ENCODE assay signal across 9 mouse cellular contexts in the genomic region with DNA sequence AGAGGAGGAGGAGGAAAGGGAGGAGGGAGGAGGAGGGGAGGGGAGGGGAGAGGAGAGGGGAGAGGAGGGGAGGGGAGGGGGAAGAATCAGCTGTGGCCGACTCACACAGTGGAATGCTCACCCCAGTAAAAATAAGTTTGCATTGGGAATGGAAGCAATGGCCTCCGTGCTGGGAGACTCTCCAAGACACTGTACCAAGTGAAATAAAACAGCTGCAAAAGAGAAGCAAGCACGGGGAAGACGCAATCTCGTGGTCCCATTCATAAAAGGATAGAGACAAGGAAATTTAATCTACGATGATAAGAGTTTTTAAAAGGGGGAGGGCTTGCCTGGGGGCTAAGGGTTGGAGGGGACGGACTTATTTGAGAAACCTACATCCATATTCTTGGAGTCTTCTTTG. TPM values are rescaled to one million over a fixed set of nuclear protein-coding genes. Genes with fewer than 3 reads are reported as not detected.
DNase-seq lines count a peak whose midpoint lies in the region; ATAC-seq and TF ChIP-seq lines count a peak whose summit lies in the region.
"Had no signal": no experiment of that assay in that cellular context is flagged by ENCODE, and none has a peak within 500 bp of the region (broad histone marks: within the 10 kb centered on the region; RNA-seq: fewer than 3 reads in every experiment).

No protein-coding gene starts in this region.

- peak overlapping the region; percentile 57 for H3K9ac ChIP-seq in MEL (ENCODE audit: control insufficient read depth, low read depth, low read length, poor library complexity, severe bottlenecking)
- 0 out of 2 replicates have a peak overlapping the region, but pooled peaks have one; percentile 51 for H3K9ac ChIP-seq in hindbrain, embryonic 15.5 days
- peak overlapping the region; percentile 66; the same call in 1 of the 2 replicates for H3K9ac ChIP-seq in liver, postnatal 0 days (replicated peaks)

- no peaks in the 10 kb centered on the region for H3K9me3 ChIP-seq in MEL (replicated peaks; ENCODE audit: insufficient read depth, low read length)
- H3K9me3 ChIP-seq in hindbrain, embryonic 15.5 days, result no peaks in the 10 kb centered on the region
- no peaks in the 10 kb centered on the region for H3K9me3 ChIP-seq in liver, postnatal 0 days (ENCODE audit: low read length)

- peaks cover 2 to 19% of the 10 kb centered on the region in 2 experiments; a peak in 3 of 4 replicates for H3K4me1 ChIP-seq in MEL (ENCODE audit: control insufficient read depth in 1 of 2, insufficient read depth in 2 of 2, low read length in 2 of 2)
- H3K4me1 ChIP-seq in embryonic fibroblast, embryonic 13.5 days (ENCODE audit: control insufficient read depth, insufficient read depth, low read length), result no peaks in the 10 kb centered on the region
- peaks cover 16% of the 10 kb centered on the region for H3K4me1 ChIP-seq in hindbrain, embryonic 15.5 days (replicated peaks)
- peaks cover 24% of the 10 kb centered on the region for H3K4me1 ChIP-seq in liver, postnatal 0 days (ENCODE audit: insufficient read depth)

- no peaks in the 10 kb centered on the region for H3K79me2 ChIP-seq in MEL (ENCODE audit: control insufficient read depth, insufficient read depth, low read length, poor library complexity)

- ATAC-seq in hindbrain, embryonic 15.5 days (ENCODE audit: low FRiP score, low read depth), result no peak
- ATAC-seq in liver, postnatal 0 days, result no peak
- no peak for ATAC-seq in monocyte, adult 5-6 weeks (replicated peaks; ENCODE audit: insufficient number of reproducible peaks, low FRiP score, low TSS enrichment, poor library complexity, severe bottlenecking)

- no peak for TF ChIP-seq POLR2A in MEL (IDR thresholded peaks at IDR 0.05; ENCODE audit: control insufficient read depth in 1 of 2, insufficient read depth in 1 of 2, low read depth in 1 of 2, low read length in 2 of 2, poor library complexity in 1 of 2)
- TF ChIP-seq POLR2A in embryonic fibroblast, embryonic 13.5 days (IDR thresholded peaks at IDR 0.05; ENCODE audit: low read depth, low read length), result no peak

- TF ChIP-seq RAD21 in MEL (IDR thresholded peaks at IDR 0.05; ENCODE audit: low read depth, low read length), result no peak

- peak overlapping the region; percentile 48 to 55 for H3K4me3 ChIP-seq in MEL (ENCODE audit: control insufficient read depth in 1 of 2, insufficient read depth in 1 of 2, low read depth in 2 of 2, low read length in 2 of 2)
- H3K4me3 ChIP-seq in embryonic fibroblast, embryonic 13.5 days (ENCODE audit: insufficient read depth, low read length), result no peak overlapping the region
- peak overlapping the region; percentile 39 for H3K4me3 ChIP-seq in hindbrain, embryonic 15.5 days
- peak overlapping the region; percentile 44; the same call in 1 of the 2 replicates for H3K4me3 ChIP-seq in liver, postnatal 0 days (ENCODE audit: low read depth, low read length)

- no peak for TF ChIP-seq CTCF in MEL (IDR thresholded peaks at IDR 0.05 in 2 of 3, conservative IDR thresholded peaks at IDR 0.05 in 1 of 3; ENCODE audit: control insufficient read depth in 1 of 3, insufficient read depth in 1 of 3, low read depth in 2 of 3, low read length in 3 of 3, poor library complexity in 1 of 3, severe bottlenecking in 1 of 3)
- TF ChIP-seq CTCF in embryonic fibroblast, embryonic 13.5 days (IDR thresholded peaks at IDR 0.05; ENCODE audit: borderline replicate concordance, insufficient read depth, low read length), result no peak
- TF ChIP-seq CTCF in liver, postnatal 0 days (IDR thresholded peaks at IDR 0.05; ENCODE audit: low read depth), result no peak

- peak overlapping the region; percentile 71 for H3K27ac ChIP-seq in MEL (ENCODE audit: control insufficient read depth, low read depth, low read length)
- H3K27ac ChIP-seq in embryonic fibroblast, embryonic 13.5 days (ENCODE audit: insufficient read depth, low read length), result peak overlapping the region; percentile 28
- H3K27ac ChIP-seq in hindbrain, embryonic 15.5 days (replicated peaks), result no peak overlapping the region; the same call in 1 of the 2 replicates
- no peak overlapping the region; the same call in 1 of the 2 replicates for H3K27ac ChIP-seq in liver, postnatal 0 days (ENCODE audit: low read depth)

- peak overlapping the region; percentile 72 for H3K4me2 ChIP-seq in hindbrain, embryonic 15.5 days
- peak overlapping the region; percentile 71 for H3K4me2 ChIP-seq in liver, postnatal 0 days (ENCODE audit: low read depth, low read length)

- DNase-seq in MEL (ENCODE audit: low read depth, low spot score), result peak; percentile 46
- DNase-seq in liver, postnatal 0 days, result no peak
- no peak for DNase-seq in thymus, postnatal 4 days
- no peak for DNase-seq in thymus, postnatal 14 days
- no peak for DNase-seq in embryo, embryonic 9.5 days (ENCODE audit: extremely low spot score)

- no peak for TF ChIP-seq EP300 in MEL (IDR thresholded peaks at IDR 0.05; ENCODE audit: low read depth in 1 of 2, low read length in 2 of 2)
- no peak for TF ChIP-seq EP300 in liver, postnatal 0 days (IDR thresholded peaks at IDR 0.05; ENCODE audit: low read depth)

- WGBS in hindbrain, embryonic 15.5 days, result 27% methylated on average over 7 of the region's 7 CpGs
- WGBS in liver, postnatal 0 days (ENCODE audit: insufficient replicate concordance), result 22% methylated on average over 7 of the region's 7 CpGs

- peaks cover 0 to 7% of the 10 kb centered on the region in 2 experiments; a peak in 1 of 4 replicates for H3K36me3 ChIP-seq in MEL (ENCODE audit: control insufficient read depth in 1 of 2, insufficient read depth in 2 of 2, low read length in 2 of 2)
- no peaks in the 10 kb centered on the region for H3K36me3 ChIP-seq in hindbrain, embryonic 15.5 days
- no peaks in the 10 kb centered on the region for H3K36me3 ChIP-seq in liver, postnatal 0 days (replicated peaks; ENCODE audit: insufficient read depth, low read length)

- no peaks in the 10 kb centered on the region for H3K27me3 ChIP-seq in MEL (ENCODE audit: control insufficient read depth in 1 of 2, insufficient read depth in 2 of 2, low read length in 2 of 2)
- no peaks in the 10 kb centered on the region for H3K27me3 ChIP-seq in hindbrain, embryonic 15.5 days
- no peaks in the 10 kb centered on the region for H3K27me3 ChIP-seq in liver, postnatal 0 days (ENCODE audit: insufficient read depth, low read length)

TF ChIP-seq in MEL, 35 proteins besides CTCF, POLR2A, EP300 and RAD21:
- TF ChIP-seq TAL1 (IDR thresholded peaks at IDR 0.05; ENCODE audit: low read length), result no peak
- peak; percentile 34; the same call in 1 of the 2 replicates for TF ChIP-seq GATA1 (IDR thresholded peaks at IDR 0.05; ENCODE audit: low read depth, low read length)
- no peak for TF ChIP-seq ZKSCAN1 (IDR thresholded peaks at IDR 0.05; ENCODE audit: low read depth, low read length)
- no peak for TF ChIP-seq MEF2A (IDR thresholded peaks at IDR 0.05; ENCODE audit: extremely low read depth, insufficient replicate concordance, low read depth, low read length, poor library complexity, severe bottlenecking)
- no peak for TF ChIP-seq MYB (IDR thresholded peaks at IDR 0.05; ENCODE audit: low read depth, low read length)
- no peak for TF ChIP-seq UBTF (IDR thresholded peaks at IDR 0.05; ENCODE audit: borderline replicate concordance, insufficient read depth, low read depth, low read length)
- no peak for TF ChIP-seq ZMIZ1 (IDR thresholded peaks at IDR 0.05; ENCODE audit: low read depth, low read length)
- no peak for TF ChIP-seq ZC3H11A (IDR thresholded peaks at IDR 0.05; ENCODE audit: low read depth, low read length)

RNA-seq across cellular contexts. Expression of a gene that starts 36.9 kb away (rescaled TPM):
- not detected in 2 replicates for total RNA-seq in MEL (2012; rRNA removed)
- not detected for polyA plus RNA-seq in MEL (2012; ENCODE audit: insufficient read depth in 1 of 2, insufficient read length in 2 of 2, low read depth in 1 of 2, low replicate concordance in 2 of 2, missing spikeins in 1 of 2)
- polyA plus RNA-seq in embryonic fibroblast, embryonic 13.5 days (2011; ENCODE audit: insufficient read length, low read depth, missing spikeins), result not detected in 2 replicates
- polyA plus RNA-seq in hindbrain, embryonic 15.5 days (2015; fragmentation: Nextera tagmentation; extraction: Ambion mirVana), result not detected in 2 replicates
- not detected in 2 replicates for polyA plus RNA-seq in liver, postnatal 0 days (2015; fragmentation: Nextera tagmentation; extraction: Ambion mirVana)
- total RNA-seq in monocyte, adult 5-6 weeks (2017), result not detected in 3 replicates
- polyA plus RNA-seq: large intestine, adult 2 months had no signal

Comparison
In these comparisons a context has a peak if more than half of its experiments do, and no peak if none do; other contexts are left out.
1. H3K27ac ChIP-seq: peak in MEL (single experiment) and embryonic fibroblast, embryonic 13.5 days (single experiment); none in hindbrain, embryonic 15.5 days (single experiment) and liver, postnatal 0 days (single experiment).
2. Peak in every context shown above with its lines, with median percentiles within 50 percentile points of each other: H3K9ac ChIP-seq.